Mouse (Mus musculus): ENCODE data around the gene Gimap4.
A peak's percentile ranks its signal among the peaks of the same experiment; 100 is the strongest.

Gene Gimap4

DNA sequence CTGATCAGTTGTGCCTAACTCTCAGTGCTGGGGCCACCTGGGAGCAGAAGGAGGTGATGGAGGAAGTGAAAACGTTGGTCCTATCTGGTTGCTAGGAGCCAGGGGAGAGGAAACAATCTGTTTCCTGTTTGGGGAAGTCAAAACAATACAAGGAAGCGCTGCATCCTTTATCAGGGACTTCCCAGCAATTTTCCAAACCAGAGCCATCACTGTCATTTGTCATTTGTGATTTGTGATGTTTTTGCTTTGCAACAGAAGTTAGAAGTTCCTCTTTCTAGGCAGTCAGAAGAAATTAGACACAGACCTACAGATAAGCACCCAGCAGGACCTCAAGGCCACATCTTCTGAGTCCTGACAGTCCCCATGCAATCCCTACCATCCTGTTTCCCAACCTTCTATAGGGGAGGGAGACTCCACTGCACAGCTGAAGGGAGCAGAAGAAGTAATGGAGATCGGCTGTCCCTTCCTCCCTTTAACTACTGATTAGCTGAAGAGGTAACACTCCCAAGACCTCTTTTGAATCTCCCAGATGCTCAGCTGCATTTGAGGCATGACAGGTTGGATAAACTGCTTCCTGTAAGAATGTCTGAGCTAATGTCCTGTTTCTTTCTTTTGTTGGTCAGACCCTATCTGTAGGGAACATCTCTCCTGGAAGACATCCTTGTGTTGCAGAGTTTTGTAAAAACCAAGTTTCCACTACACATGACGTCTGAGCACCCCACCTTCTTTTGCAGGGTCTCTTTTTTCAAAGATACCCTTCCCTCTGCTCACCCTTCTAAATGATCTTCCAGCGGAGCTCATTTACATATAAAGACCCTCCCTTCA, 16.1 kb downstream of the Gimap4 start:
- peak; percentile 74 to 88 for DNase-seq (ENCODE audit: low spot score in 2 of 2)

DNA sequence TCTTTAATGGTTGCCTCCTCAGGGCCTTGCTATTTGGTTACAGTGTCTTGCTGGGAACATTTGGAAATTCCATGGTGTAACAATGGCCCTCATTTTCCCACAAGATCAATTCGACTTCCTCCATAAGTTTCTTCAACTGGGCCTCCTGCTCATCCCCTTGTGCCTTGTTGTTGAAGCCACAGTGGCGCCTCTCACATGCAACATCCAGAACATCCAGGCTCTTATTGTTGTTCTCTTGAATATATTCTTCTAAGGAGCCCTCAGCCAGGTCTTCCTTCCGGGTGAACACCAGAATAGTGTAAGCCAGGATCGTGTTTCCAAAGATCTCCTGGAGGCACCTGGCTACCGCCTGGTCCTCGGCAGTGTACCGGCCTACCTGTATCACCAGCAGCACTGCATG, 17.8 kb downstream of the Gimap4 start:
- DNase-seq (ENCODE audit: low spot score in 2 of 2), result no peak

DNA sequence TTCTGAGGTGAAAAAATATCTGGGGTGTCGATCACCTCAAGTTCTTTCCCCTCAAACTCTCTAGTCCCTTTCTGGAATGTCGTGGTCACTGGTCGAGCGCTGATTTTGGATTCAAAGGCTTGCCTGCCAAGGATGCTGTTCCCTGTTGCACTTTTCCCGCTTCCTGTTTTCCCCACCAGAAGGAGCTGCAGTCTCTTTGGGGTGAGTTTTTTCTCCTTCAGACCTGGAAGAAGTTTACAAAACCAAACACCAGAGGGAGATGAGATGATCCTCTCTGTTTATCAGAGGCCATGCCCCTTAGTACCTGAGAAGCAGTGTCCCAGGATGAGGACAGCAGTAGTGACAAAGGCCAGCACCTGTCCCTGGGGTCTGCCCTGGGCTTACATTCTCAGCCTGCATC, 18.3 kb downstream of the Gimap4 start:
- DNase-seq (ENCODE audit: low spot score in 2 of 2), result no peak

DNA sequence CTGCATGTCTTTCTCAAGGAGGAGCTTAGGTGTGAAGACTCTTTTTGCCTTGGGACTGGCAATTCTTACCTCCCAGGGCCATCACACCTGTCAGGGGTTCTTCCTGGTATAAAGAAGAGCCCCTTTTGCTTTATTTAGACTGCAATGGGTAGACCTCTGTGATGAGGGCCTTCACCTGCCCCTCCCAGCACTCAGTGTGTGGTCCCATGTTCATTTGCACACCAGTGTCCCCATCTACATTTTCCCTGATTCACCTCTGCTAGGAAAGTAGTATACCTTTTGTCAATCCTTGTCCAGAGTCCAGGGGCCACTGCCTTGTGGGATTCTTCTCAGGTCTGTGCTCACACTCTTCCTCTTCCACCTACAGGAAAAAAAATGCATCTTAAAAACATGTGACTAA, 19.8 kb downstream of the Gimap4 start:
- no peak for DNase-seq (ENCODE audit: low spot score in 2 of 2)

DNA sequence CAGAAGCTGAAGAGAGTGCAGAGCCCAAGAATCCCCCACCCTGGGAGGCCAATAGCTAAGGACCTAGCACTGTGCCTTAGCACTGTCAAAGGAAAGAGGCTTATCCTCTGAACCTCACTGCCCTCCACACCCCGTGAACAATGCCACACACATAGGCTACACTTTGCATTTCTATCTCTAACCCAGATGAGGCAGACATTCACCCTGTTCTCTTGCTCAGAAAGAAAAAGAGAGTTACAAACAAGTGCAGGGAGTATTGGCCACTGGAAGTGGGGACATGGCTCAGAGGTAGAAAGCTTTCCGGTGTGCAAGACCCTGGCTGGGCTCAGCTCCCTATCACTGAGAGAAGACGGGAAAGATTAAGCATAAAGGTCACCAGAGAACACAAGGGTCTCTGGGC, 21.8 kb downstream of the Gimap4 start:
- no peak for DNase-seq (ENCODE audit: low spot score in 2 of 2)

DNA sequence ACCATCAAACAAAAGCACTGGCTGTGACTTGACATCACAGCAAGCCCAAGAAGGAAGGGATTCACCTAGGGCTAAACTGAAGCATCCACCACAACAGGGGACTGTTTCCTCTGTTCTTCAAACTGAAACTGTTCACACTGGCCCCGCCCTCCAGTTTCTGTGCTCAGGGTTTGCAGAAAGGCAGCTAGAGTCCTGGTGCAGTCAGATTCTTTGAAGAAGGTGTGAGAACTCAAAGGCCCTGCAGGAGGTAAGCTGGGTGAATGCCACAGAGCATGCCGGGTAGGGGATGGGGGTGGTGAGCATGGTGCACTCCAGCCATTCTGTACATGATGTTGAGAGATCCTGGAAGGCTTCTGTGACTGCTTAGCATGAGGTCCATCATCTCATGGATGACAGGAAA, 34.1 kb downstream of the Gimap4 start, which contains the start of the genes Gm28053 and Gimap7:
TSS of gene Gm28053 (plus strand) at position 153 of the 400 bp plus-strand sequence.
TSS of gene Gimap7 (plus strand) at position 167 of the 400 bp plus-strand sequence.
- no peak for DNase-seq (ENCODE audit: low spot score in 2 of 2)

DNA sequence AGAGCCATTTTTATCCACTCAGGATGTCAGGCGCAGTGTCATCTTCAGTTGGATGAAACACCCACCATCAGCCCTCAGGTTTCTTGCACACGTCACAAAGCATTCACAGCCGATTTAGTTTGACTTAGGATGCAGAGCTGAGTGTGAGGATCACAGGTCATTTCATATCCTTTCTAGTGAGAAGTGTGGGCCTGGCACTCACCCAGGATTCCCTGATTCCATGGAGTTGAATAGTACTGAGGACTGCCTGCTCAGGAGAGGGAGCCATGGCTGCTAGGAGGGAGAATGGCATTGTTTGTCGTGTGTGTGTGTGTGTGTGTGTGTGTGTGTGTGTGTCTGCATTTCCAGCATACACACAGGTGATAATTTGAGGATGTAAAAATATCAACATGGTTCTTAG, 36.0 kb downstream of the Gimap4 start:
- DNase-seq (ENCODE audit: low spot score in 2 of 2), result no peak

DNA sequence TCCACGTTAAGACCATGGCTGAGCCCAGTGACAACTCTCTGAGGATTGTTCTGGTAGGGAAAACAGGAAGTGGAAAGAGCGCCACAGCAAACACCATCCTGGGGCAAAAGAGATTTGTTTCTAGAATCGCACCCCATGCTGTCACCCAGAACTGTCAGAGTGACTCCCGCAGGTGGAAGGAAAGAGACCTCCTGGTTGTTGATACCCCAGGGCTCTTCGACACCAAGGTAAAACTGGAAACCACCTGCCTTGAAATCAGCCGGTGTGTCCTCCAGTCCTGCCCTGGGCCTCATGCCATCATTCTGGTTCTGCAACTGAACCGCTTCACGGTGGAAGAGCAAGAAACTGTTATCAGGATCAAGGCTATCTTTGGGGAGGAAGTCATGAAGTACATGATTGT, 39.1 kb downstream of the Gimap4 start:
- DNase-seq (ENCODE audit: low spot score in 2 of 2), result no peak

DNA sequence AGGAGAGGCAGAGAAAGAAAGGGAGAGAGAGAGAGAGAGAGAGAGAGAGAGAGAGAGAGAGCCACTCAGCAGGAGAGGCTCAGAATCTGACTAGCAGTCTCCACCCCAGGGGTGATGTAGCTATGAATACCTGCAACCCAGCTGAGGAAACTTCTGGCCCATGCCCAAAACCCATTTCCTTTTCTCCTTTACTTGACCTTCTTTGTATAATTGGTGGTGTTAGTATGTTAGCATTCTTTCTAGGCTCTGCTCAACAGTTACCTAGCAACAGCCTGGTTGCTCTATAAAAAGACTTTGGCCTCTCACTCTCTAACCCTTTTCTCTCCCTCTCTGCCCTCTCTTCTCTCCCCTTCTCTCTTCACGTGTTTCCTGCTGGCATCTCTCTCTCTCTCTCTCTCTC, 41.1 kb downstream of the Gimap4 start:
- DNase-seq (ENCODE audit: low spot score in 2 of 2), result peak; percentile 87 to 91

DNA sequence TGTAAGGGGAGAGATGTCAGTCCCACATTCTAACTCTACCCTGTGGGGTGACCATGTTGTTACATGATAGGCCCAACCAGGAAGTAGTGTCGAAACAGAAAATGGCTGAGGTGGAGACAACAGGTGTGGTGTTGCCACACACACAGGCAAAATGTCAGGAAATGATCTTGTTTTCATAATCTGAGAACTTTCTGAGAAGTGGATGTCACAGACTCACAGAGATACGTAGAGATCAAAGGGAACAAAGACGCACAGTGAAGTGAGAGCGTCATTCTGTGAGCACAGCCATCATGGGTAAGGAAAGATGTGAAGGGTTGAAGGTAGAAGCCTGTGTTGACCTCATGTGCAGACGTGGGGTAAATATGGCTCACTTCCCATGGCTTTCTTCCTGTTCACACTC, 43.4 kb downstream of the Gimap4 start:
- no peak for DNase-seq (ENCODE audit: low spot score in 2 of 2)

DNA sequence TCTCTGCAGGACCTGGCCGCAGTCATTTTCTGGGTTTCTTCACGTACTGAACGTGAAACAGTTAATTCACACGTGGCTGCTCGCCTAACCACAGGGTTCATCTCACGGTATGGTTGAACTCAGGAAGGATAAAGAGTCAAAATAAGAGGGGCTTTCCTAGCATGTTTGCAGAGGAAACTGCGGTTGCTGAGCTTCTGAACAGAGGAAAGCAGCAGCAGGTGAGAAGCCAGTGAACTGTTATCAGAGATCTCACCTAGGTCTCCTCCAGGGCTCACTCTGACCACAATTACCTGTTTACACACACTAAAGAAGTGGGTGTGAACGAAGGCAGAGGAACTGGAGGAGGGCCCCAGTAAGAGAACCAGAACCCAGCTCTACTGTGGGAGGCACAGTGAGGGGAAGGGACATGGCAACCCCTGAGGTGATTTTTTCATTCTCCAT, 48.5 kb downstream of the Gimap4 start:
- no peak for DNase-seq (ENCODE audit: low spot score in 2 of 2)

DNA sequence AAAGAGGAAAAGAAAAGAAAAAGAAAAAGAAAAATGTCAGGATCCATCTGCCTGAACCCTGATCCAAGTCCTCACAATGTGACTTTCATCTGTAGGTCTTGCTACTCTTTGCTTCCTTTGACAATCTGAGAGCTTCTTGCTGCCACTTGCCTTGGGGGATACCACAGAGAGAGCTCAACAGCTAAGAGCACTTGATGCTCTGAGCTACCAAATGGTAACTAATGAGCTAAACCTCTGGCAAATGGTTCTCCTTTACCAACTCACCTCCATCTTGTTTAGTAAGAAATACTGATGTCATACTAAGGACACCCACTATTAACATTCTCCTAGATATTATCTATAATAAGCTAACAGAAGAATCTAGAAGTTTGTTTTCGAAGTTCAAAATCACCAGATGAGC, 49.3 kb downstream of the Gimap4 start:
- no peak for DNase-seq (ENCODE audit: low spot score in 2 of 2)

DNA sequence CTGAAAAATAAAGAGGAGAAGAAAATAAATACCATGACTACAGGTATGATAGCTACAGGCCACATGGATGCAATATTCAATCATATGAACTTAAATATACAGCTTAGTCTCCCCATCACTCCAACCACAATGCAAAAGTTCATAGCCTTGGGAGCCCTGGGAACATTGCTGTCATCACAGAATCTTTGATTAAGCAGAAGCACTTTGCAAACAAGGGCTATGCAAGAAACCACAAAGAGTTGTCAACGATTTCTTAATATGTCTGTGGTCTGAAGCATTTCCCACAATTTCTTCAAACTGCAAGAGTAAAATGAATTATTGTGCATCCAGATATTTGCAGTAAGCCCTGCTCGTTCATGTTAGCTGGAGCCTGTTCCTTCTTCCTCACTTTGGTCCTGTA, 52.7 kb downstream of the Gimap4 start:
- no peak for DNase-seq (ENCODE audit: low spot score in 2 of 2)

DNA sequence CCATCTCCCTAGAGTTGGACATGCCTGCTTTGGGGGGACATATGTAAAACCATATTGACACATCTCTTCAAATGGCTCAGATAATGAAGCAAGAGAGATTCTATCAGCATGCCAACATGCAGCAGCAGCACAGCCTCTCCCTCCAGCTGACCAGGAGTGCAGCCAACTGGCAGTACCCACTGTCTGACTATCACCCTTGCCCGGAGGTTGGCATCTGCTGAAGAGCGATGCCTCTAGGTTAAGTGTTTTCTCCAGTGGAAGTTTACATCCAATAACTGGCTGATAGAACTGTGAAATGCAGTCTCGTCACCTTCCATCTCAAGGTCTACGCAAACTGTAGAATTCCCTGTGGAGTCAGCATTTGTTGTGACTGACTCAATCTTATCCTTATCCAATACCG, 53.3 kb downstream of the Gimap4 start:
- DNase-seq (ENCODE audit: low spot score in 2 of 2), result no peak

DNA sequence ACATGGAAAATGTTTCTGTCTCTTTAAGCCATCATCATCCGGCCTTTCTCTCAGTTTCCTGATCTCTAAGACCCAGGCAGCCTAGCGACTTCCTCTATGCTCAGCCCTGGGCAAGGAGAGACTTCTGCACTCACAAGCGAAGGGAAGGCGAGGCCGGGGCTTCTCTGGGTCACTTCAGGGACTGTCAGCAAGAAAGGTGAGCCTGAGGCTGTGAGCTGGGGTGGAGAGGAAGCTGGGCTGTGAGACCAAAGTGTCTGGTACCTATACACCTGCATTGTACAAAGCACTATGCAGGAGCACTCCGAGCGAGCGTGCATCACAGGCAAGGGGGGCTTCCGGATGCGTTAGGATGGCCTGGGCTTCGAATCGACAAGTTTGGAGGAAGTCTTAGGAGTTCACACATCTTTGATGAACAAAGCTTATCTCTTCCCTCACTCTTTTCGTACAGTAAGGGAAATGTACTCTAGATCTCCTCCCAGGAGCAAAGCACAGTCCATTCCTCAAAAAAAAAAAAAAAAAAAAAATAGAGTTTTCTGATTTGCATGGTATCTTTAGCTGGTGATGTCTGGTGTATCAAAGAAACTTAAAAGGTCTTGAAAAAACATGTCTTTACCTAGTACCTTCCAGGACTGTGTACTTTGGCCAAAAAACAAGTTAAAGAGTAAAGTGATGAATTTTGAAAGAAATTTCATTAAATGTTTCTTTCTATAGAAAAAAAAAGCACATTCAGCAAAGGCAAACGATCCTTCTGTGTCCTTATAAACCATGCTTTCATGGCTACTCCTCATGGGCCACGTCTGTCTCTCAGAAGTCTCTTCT, 54.8 kb downstream of the Gimap4 start, which contains the start of gene Gimap1:
TSS of gene Gimap1 (plus strand) at position 94 of the 819 bp plus-strand sequence.
- peak; percentile 58 to 71 for DNase-seq (ENCODE audit: low spot score in 2 of 2)

DNA sequence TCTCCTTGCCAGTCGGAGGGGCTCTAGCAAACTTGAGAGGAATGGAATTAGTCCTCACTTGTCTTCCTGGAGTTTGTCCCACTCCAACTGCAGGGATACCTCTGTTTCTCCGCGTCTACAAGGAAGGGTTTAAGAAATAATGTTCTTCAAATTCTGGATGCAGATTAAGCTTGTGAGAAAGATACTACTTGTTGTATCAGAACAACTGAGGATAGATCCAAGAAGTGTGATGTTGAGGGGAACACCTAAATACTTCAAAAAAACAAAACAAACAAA, 55.4 kb downstream of the Gimap4 start:
- DNase-seq (ENCODE audit: low spot score in 2 of 2), result no peak

DNA sequence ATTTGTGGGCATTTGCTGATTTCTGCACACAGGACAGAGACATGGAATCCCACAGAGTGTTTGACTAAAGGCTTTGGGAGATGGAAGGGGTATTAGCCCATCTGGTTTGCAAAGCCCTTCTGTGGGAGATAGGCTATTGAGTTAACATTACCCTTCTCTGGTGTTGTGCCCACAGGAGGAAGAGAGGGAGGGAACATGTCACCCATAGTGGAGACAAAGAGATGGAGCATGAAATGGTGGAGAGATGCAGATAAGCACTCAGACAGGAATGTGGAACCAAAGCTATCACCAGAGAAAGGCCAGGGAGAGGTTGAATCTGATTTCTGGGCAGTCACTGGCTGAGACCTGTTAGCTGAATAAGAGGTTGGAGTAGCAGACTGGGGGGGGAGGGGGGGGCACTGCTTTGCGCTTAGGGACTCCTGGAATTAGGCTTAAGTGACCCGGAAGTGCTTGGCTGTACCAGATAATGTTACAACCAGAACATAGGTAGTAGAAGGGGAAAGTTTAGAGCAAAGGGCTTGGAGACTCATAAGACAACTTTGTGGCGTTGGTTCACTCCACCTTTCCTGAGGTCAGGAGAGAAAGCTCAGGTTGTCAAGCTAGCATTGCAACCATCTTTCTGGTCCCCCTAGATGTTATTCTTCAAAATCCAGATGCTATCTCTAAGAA, 56.3 kb downstream of the Gimap4 start:
- DNase-seq (ENCODE audit: low spot score in 2 of 2), result no peak

DNA sequence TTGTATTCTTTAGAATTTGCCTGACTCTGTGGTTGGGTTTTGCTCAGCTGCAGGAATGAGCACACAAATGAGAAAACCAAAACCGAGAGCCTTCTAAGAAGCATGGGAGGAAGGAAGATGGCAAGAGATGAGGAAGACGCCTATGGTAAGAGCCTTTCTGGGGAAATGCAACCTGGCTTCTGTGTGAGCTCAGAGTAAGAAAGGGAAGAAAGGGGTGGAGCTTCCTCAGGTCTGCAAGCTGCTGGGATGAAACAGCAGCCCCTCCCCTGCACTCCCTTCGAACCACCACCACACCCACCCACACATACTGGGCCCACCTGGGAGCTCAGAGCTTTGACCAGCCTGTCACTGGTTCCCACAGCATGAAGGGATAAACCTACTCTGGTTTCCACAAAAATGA, 56.9 kb downstream of the Gimap4 start:
- no peak for DNase-seq (ENCODE audit: low spot score in 2 of 2)

Measured in heart, adult 9 months (tissue).